Mouse (Mus musculus) ovary, postnatal 36 days (tissue): ENCODE data around the gene Ebf1.

Experiments
- DNase-seq: peaks from one replicate; pipeline ENCODE4 v3.0.0; 2022; ENCODE audit warnings: low spot score, mixed read lengths

The Ebf1 gene

GRCm38 (mm10) chr11:45055744-45056610, 438.9 kb downstream of the Ebf1 start:
- DNase-seq: no peak
